21 mouse cellular contexts compared by ENCODE assay signal in genomic region chr8:127095763-127096162, GRCm38 (mm10). TPM values are rescaled to one million over a fixed set of nuclear protein-coding genes. Genes with fewer than 3 reads are reported as not detected.
"Had no signal": no experiment of that assay in that cellular context is flagged by ENCODE, and none has a peak within 500 bp of the region (broad histone marks: within the 10 kb centered on the region; RNA-seq: fewer than 3 reads in every experiment).

No protein-coding gene starts in this region.

- DNase-seq: kidney, adult 18-20 months; kidney, adult 9 months; kidney, postnatal 14 days; kidney, postnatal 4 days; left cerebral cortex, postnatal 4 days; liver, postnatal 0 days; lung, postnatal 4 days; right cerebral cortex, adult 18-20 months; right cerebral cortex, postnatal 25 days; spleen, adult 18-20 months; thymus, postnatal 25 days had no signal

- ATAC-seq: inflammation-experienced regulatory T-cells, adult 6 months; intestine, embryonic 16.5 days; liver, postnatal 0 days; midbrain, embryonic 15.5 days had no signal

- H3K27me3 ChIP-seq: limb, embryonic 12.5 days; limb, embryonic 15.5 days; midbrain, embryonic 15.5 days; stomach, embryonic 15.5 days had no signal

- H3K36me3 ChIP-seq: limb, embryonic 12.5 days; limb, embryonic 15.5 days; midbrain, embryonic 15.5 days; stomach, embryonic 15.5 days had no signal

- H3K4me3 ChIP-seq: limb, embryonic 12.5 days; limb, embryonic 15.5 days; midbrain, embryonic 15.5 days; myocyte; stomach, embryonic 15.5 days had no signal

- H3K4me2 ChIP-seq: limb, embryonic 12.5 days; limb, embryonic 15.5 days; liver, embryonic 11.5 days; midbrain, embryonic 11.5 days; midbrain, embryonic 15.5 days; stomach, embryonic 15.5 days had no signal

- H3K9me3 ChIP-seq: limb, embryonic 12.5 days; limb, embryonic 15.5 days; midbrain, embryonic 15.5 days; stomach, embryonic 15.5 days had no signal

- H3K27ac ChIP-seq: limb, embryonic 12.5 days; limb, embryonic 15.5 days; liver, embryonic 14.5 days; midbrain, embryonic 15.5 days; stomach, embryonic 15.5 days had no signal

- H3K9ac ChIP-seq: limb, embryonic 12.5 days; limb, embryonic 15.5 days; liver, embryonic 14.5 days; liver, postnatal 0 days; midbrain, embryonic 15.5 days; stomach, embryonic 15.5 days had no signal

RNA-seq across cellular contexts. Expression of gene Pard3, which starts 32.1 kb away (rescaled TPM):
- polyA plus RNA-seq: inflammation-experienced regulatory T-cells, adult 6 months had no signal
